Mouse (Mus musculus) erythroblast, embryonic 14.5 days (primary cell): ENCODE measurements around the gene Zcwpw1. TPM values are rescaled to one million over a fixed set of nuclear protein-coding genes. Genes with fewer than 3 reads are reported as not detected.

Source experiments
- H3K27me3 ChIP-seq: 2 replicates; pipeline ENCODE4 v1.6.1; 2012; ENCODE audit warnings: inconsistent platforms; ENCODE audit not compliant: control insufficient read depth
- H3K36me3 ChIP-seq: 2 replicates; pipeline ENCODE4 v1.6.1; 2012; ENCODE audit warnings: mild to moderate bottlenecking, inconsistent platforms; ENCODE audit not compliant: control insufficient read depth
- H3K4me1 ChIP-seq: 2 replicates; pipeline ENCODE4 v1.6.1; 2012; ENCODE audit warnings: inconsistent platforms; ENCODE audit not compliant: control insufficient read depth
- H3K4me3 ChIP-seq: replicated peaks from 2 replicates; pipeline ENCODE3; 2012; ENCODE audit warnings: moderate library complexity, mild to moderate bottlenecking, inconsistent platforms
- H3K9me3 ChIP-seq: 2 replicates; pipeline ENCODE4 v1.6.1; 2012; ENCODE audit warnings: low read length, inconsistent platforms, mixed read lengths; ENCODE audit not compliant: control insufficient read depth
- GATA1 ChIP-seq: IDR thresholded peaks from 2 replicates; pipeline ENCODE4 v1.6.1; 2012; ENCODE audit warnings: low read length, inconsistent platforms, mixed read lengths
- TAL1 ChIP-seq: IDR thresholded peaks from 3 replicates; pipeline ENCODE4 v1.6.1; 2012; ENCODE audit warnings: low read length, inconsistent platforms, mixed read lengths
- polyA plus RNA-seq: library from polyadenylated mRNA; stranded (reverse); fragments of >175 nt; gene quantifications from 2 replicates; pipeline ENCODE4 v1.2.3, GENCODE M21; 2012

Gene Zcwpw1
- polyA plus RNA-seq, 1 experiment: 0.05 TPM

DNA sequence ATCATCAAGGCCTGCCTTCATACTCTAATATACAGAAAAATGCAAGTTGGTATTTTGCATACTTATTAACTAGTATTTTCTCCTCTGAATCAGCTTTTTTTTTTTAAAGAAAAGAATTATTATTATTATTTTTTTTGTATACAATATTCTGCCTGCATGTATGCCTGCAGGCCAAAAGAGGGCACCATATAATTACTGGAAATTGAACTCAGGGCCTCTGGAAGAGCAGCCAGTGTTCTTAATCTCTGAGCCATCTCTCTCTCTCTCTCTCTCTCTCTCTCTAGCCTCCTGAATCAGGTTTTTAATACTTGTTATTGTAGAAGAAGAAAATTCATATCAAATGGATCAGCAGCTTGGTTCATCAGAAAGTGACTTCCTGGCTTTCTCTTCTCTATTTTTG, 4.0 kb downstream of the Zcwpw1 start:
- Histone ChIP-seq H3K4me3 (no peak overlapping the region), H3K9me3 (peaks cover 6% of the 10 kb centered on the region), H3K4me1 (peaks cover 13% of the 10 kb centered on the region), H3K36me3 (no peaks in the 10 kb centered on the region), H3K27me3 (peaks cover 4% of the 10 kb centered on the region)
- no peak for TF ChIP-seq GATA1
- TF ChIP-seq TAL1: no peak

DNA sequence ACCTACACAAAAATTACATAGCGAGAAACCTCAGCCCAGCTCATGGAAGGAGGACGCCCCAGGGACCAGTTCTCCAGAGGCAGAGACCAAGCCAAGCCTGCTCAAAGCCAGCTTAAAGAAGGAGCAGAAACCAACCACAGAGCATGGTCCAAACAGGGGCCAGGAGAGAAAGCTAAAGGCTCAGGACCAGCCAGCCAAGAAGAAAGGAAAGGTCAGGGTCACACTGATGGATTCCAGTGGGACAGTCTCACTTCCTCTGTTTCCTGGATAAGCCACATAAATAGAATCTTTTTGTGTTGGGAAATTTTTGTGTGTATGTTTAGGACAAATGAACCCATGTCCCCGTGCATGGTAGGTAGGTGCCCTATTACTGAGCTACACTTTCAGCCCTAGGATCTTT, 9.0 kb downstream of the Zcwpw1 start:
- no peaks in the 10 kb centered on the region for H3K9me3 ChIP-seq
- no peak overlapping the region for H3K4me3 ChIP-seq
- TF ChIP-seq TAL1 (no peak), GATA1 (no peak)
- no peaks in the 10 kb centered on the region for H3K27me3 ChIP-seq
- no peaks in the 10 kb centered on the region for H3K4me1 ChIP-seq
- H3K36me3 ChIP-seq: no peaks in the 10 kb centered on the region

DNA sequence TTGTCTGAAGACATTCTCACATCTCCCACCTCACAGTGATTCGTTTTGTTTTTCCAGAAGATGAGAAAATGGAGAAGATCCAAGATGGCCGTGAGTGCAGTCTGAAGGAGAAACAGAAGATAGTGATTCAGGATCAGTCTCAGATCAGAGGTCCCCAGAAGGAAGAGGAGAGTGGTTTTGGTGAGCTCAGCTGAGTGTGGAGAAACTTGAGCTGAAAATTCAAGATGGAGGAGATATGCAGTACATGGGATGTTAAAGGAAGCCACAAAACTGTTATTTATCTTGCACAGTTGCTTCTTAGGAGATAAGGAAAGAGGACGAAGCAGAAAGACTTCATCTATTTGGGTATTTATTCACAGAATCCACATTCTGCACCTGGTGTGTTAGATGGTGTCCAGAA, 13.3 kb downstream of the Zcwpw1 start:
- Histone ChIP-seq H3K9me3 (no peaks in the 10 kb centered on the region), H3K4me1 (no peaks in the 10 kb centered on the region), H3K4me3 (no peak overlapping the region), H3K27me3 (no peaks in the 10 kb centered on the region), H3K36me3 (no peaks in the 10 kb centered on the region)
- no peak for TF ChIP-seq GATA1
- TF ChIP-seq TAL1: no peak

DNA sequence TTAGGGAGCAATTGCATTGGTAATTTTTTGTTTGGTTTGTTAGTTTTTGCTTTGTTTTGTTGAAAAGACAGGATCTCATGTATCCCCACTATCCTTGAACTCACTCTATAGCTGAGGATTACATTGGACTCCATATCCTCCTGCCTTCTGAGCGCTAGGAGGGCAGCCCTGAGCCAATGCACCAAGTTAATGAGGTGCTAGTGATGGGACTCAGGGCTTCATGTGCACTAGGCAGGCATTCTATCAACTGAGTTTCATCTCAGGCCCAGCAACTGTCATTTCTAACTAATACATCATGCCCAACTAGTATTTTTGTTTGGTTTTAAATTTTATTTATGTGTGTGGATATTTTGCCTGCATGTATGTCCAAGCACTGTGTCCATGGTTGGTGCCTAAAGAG, 18.6 kb downstream of the Zcwpw1 start:
- Histone ChIP-seq H3K36me3 (no peaks in the 10 kb centered on the region), H3K27me3 (no peaks in the 10 kb centered on the region), H3K4me3 (no peak overlapping the region), H3K4me1 (no peaks in the 10 kb centered on the region), H3K9me3 (no peaks in the 10 kb centered on the region)
- TF ChIP-seq TAL1 (no peak), GATA1 (no peak)

DNA sequence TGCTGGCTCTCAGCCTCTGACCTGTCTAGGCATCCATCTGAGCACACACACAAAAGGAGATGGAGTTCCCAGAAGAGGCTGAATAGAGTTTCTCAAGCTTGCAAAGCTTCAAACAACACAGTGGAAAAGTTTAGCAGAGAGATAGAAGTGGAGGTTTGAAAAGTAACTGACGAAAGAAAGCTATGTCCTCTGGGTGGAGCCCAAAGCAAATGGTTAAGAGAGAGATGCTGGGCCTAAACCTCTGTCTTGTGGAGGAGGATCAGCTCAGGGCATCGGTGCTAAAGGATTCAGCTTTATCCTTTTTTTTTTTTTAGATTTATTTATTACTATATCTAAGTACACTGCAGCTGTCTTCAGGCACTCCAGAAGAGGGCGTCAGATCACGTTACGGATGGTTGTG, 20.7 kb downstream of the Zcwpw1 start:
- Histone ChIP-seq H3K9me3 (no peaks in the 10 kb centered on the region), H3K4me1 (no peaks in the 10 kb centered on the region), H3K27me3 (no peaks in the 10 kb centered on the region), H3K36me3 (no peaks in the 10 kb centered on the region), H3K4me3 (no peak overlapping the region)
- no peak for TF ChIP-seq TAL1
- TF ChIP-seq GATA1: no peak

DNA sequence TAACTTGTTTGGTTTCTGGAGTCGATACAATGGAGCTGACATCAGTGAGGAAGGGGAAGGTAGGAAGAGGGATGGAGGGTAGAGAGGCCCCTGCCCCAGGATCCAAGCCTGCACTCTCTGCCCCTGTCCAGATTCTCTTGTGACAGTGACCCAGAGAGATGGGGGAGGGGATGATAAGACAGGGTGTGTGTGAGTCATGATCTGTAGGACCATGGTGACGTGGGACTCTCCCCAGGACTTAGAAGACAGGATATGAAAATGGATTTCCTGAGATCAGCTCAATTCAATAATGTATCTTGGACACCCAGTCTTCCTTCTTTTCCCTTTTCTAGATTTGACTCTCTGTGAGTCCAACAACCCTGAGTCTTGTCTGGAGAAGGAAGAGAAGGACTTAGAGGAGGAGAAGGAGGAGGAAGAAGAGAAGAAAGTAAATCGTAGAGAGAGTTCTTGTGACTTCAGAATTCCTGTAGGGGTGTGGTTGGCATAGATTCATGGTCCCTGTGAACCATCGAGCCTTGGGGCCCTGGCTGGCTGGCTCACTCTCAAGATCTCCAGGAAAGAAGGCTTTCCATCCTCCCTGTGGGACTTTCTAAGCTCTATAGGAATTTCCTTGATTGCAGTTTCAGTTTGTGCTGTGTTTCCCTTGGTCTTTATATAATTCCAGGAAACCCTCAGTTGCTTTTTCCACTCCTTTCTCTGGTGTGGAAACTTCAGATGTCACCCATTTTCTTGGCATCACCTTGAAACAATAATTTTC, 30.0 kb downstream of the Zcwpw1 start:
- H3K9me3 ChIP-seq: no peaks in the 10 kb centered on the region; the same call in 1 of the 2 replicates
- no peaks in the 10 kb centered on the region for H3K27me3 ChIP-seq
- no peak overlapping the region for H3K4me3 ChIP-seq
- no peaks in the 10 kb centered on the region for H3K36me3 ChIP-seq
- no peak for TF ChIP-seq TAL1
- TF ChIP-seq GATA1: no peak
- no peaks in the 10 kb centered on the region for H3K4me1 ChIP-seq

DNA sequence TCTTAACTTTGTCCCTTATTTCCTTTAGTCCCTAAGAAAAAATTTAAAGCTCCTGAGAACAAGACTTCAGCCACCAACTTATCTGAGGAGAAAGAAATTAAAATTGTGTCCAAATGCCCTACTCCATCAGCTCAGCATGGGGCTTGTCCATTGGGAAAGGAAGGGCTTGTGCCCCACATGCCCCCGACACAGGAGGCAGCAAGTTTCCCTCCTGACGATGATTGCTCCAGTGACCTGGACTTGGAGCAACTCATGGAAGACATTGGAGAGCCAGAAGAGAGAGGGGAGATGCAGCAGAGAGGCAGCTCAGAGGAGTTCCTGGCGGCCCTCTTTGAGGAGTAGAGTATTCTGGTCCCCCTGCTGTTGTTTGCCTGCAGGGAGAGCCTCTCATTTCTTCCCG, 34.5 kb downstream of the Zcwpw1 start:
- Histone ChIP-seq H3K9me3 (no peaks in the 10 kb centered on the region), H3K4me1 (no peaks in the 10 kb centered on the region), H3K4me3 (no peak overlapping the region), H3K27me3 (no peaks in the 10 kb centered on the region), H3K36me3 (no peaks in the 10 kb centered on the region)
- TF ChIP-seq TAL1 (no peak), GATA1 (no peak)

DNA sequence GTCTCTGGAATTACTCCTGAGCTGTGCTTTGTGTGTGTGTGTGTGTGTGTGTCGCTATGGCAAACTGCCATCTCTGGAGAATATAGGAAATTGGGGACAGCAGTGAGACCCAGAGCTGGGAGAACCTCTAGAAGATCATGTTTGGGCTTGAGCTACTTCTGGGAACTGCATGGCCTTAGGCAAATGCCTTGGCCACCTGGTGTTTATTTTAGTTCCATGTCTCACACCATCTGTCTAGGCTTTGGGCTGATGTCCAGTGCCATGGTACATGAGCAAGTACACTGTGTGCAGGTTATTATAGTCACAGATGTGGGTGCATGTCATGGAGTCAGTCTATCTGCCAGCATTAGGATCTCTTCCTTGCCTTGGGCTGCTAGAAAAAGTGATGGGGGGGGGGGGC, 35.0 kb downstream of the Zcwpw1 start:
- TF ChIP-seq GATA1 (no peak), TAL1 (no peak)
- no peak overlapping the region for H3K4me3 ChIP-seq
- H3K9me3 ChIP-seq: no peaks in the 10 kb centered on the region
- H3K27me3 ChIP-seq: no peaks in the 10 kb centered on the region
- no peaks in the 10 kb centered on the region for H3K36me3 ChIP-seq
- no peaks in the 10 kb centered on the region for H3K4me1 ChIP-seq

DNA sequence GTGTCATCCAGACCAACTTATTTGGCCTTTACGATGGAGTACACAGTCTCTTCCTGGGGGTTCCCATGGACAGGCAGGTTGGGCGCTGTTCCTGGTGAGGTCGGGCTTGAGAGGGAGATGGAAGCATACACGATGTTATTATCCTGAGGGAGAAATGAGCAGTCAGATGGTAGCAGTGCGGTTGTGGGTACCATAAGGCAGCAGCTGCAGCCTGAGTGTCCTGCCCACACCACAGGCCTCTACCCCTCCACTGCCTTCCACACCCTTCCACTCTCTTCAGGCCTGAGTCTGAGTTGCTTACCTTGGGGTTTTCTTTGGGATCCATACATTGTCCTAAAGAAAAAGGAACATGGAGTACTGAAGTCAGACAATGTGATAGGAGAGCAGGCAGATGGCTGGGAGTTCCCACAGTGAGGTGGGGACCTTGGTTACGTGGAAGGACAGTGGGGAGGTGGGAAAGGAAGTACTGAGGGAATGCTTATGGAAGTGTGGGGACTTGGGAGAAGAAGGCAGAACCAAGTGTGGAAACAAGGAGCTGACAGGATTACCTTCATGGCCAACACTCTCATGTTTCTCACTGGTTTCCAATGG, 36.0 kb downstream of the Zcwpw1 start:
- no peaks in the 10 kb centered on the region for H3K27me3 ChIP-seq
- TF ChIP-seq TAL1 (no peak), GATA1 (no peak)
- H3K4me3 ChIP-seq: no peak overlapping the region
- H3K36me3 ChIP-seq: no peaks in the 10 kb centered on the region
- no peaks in the 10 kb centered on the region for H3K9me3 ChIP-seq
- H3K4me1 ChIP-seq: no peaks in the 10 kb centered on the region

DNA sequence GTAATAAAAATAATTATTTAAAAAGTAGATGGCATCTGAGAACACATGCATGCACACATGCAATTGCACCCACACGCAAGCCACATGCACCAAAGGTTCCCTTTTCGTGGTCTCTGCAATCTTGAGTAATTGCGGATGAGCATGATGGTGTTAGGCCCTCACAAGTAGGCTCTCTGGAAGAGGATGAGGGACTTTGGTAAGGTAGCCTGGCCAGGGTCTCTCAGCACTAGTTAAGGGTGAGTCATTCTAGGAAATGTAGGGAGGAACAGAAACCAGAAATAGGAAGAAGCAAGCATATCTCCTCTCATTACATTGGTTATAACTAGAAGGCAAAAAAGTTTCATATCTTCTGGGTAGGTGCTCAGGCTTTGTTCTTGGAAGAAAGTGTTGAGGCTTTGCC, 37.4 kb downstream of the Zcwpw1 start:
- TF ChIP-seq TAL1: no peak
- no peak for TF ChIP-seq GATA1
- Histone ChIP-seq H3K27me3 (no peaks in the 10 kb centered on the region), H3K4me1 (no peaks in the 10 kb centered on the region), H3K36me3 (no peaks in the 10 kb centered on the region), H3K9me3 (no peaks in the 10 kb centered on the region), H3K4me3 (no peak overlapping the region)
